Mouse (Mus musculus) spleen, adult 2 months (tissue): ENCODE measurements around the gene Ctrc.

Experiments
- CTCF ChIP-seq: fragments of 200-500 bp; IDR thresholded peaks from 2 replicates; pipeline ENCODE4 v1.5.1; 2011; ENCODE audit warnings: mild to moderate bottlenecking, inconsistent platforms; ENCODE audit not compliant: insufficient read depth, insufficient read length, insufficient replicate concordance; ENCODE audit errors: extremely low read depth
- POLR2A ChIP-seq: fragments of 200-500 bp; IDR thresholded peaks from 2 replicates; pipeline ENCODE4 v1.6.1; 2011; ENCODE audit warnings: low read depth, low read length, inconsistent platforms

GRCm38 (mm10) chr4:141796356-141796755 is 49.8 kb downstream of the Ctrc start:
- TF ChIP-seq CTCF = no peak
- TF ChIP-seq POLR2A = no peak
